Mouse (Mus musculus) adipose tissue, adult 10 weeks (tissue): ENCODE measurements around the gene Pdha1. TPM values are rescaled to one million over a fixed set of nuclear protein-coding genes. Genes with fewer than 3 reads are reported as not detected.

Experiments
- polyA plus RNA-seq: library from polyadenylated mRNA; stranded (reverse); fragments of 350-450 nt; fragmentation: Illumina TruSeq; extraction: RNeasy Lipid Tissue Mini Kit (QIAGEN cat#74804); gene quantifications from one replicate; pipeline ENCODE4 v1.2.3, GENCODE M21; 2014; ENCODE audit warnings: low read depth, low replicate concordance

Pdha1 gene
- 154 TPM for polyA plus RNA-seq

DNA sequence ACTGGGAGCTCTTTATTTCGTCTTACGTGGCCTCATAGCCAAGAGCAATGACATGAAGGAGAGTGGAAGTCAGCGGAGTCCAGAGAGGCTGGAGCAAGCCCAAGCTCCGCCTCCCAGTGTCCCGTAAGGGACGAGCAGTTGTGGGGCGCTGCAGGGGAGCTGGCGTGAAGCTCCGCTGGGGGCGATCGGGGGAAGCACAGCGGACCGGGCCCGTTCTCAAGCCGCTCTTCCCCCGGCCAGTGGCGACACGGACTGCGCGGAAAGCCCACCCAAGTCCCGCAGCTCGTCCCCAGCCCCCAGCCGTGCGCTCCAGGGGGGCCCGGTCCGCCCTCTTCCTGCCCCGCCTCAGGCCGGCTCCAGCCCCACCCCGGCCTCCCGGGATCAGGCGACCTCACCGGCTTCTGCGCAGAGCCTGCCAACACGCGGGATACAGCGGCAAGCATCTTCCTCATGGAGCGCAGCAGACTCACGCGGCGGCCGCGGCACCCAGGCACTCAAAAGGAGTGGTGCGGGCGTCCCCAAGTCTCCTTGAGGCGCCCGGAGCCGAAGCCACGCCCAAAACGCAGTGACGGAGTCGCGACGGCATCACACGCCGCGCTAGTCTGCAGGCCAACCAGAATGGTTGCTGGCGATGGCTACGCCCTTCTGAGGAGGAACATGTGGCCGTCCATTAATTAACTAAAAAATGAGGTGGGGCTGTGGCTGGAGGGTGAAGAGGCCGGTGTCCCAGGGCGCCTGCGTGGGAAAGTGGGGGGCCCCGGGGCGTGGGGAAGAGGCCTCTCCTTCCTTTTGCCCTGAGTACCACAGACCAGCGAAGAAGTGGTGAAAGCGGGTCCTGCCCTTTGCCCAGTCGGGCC is at the start of gene Pdha1:
TSS of gene Pdha1 (minus strand) at position 553 of the 857 bp plus-strand sequence.

Other genes starting within 250 kb of the Pdha1 start
- gene Map3k15, start 150.0 kb downstream of the Pdha1 start, polyA plus RNA-seq, result 1.2 TPM